Mouse (Mus musculus) G1E (cell line): ENCODE measurements around the gene Mrnip.

Source experiments
- CTCF ChIP-seq: IDR thresholded peaks from 2 replicates; pipeline ENCODE4 v1.5.1; 2012; ENCODE audit warnings: low read depth, low read length, inconsistent platforms, mixed read lengths
- GATA1 ChIP-seq: IDR thresholded peaks from 2 replicates; pipeline ENCODE4 v1.6.1; 2012; ENCODE audit warnings: borderline replicate concordance, low read length, inconsistent platforms, mixed read lengths
- POLR2AphosphoS5 ChIP-seq: IDR thresholded peaks from 2 replicates; pipeline ENCODE4 v1.6.1; 2012; ENCODE audit warnings: low read depth, low read length, inconsistent platforms; ENCODE audit not compliant: insufficient replicate concordance

DNA sequence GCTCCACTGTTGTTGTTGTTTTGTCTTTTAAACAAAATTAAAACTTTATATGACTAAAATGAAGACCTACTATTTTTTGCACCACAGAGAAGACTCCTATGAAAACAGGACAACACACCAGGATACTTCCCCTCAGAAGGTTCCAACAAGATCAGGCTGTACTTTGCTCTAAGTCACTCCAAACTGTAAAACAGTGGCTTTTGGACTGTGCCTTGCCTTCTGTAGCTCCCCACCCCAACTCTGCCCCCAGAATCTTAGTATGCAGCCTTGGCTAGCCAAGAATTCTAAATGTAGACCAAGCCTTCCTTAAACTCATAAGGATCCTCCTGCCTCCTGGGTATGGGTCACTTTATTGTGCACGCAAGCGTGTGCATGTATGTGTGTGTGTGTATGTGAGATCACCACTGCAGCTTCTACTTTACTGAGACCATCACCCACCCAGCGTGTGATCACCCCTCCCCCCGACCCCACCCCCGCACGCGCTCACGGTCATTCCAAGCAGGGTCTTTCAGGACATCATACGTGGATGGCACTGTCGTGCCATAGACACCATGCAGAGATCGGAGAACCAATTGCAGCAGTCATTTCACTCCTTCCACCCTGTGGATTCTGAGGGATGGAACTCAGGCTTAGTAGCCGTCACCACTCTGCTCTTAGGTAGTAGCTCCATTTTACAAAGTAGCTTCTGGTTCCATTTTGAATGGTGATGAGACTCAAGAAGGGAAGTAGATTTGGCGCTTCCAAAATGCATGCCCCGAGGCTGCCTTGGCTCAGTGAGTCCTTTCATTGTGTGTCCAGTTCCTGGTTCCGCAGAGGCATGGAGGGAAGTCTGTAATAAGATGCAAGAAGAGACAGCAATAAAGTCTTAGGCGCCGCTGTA, 49.8 kb downstream of the Mrnip start:
- TF ChIP-seq CTCF = no peak
- no peak for TF ChIP-seq GATA1
- TF ChIP-seq POLR2AphosphoS5 = no peak
